Mouse (Mus musculus) heart, embryonic 16.5 days (tissue): ENCODE measurements around the gene Inhbb. TPM values are rescaled to one million over a fixed set of nuclear protein-coding genes. Genes with fewer than 3 reads are reported as not detected.

Experiments used
- ATAC-seq: fragments of 200-750 bp; cut with Nextera tagmentation; replicated peaks from 2 replicates; pipeline ENCODE4 v1.8.0; 2017; ENCODE audit warnings: moderate number of reproducible peaks; ENCODE audit not compliant: insufficient read depth, low FRiP score; ENCODE audit errors: extremely low read depth
- H3K27ac ChIP-seq: fragments of 300-500 bp; sonication (generic); 2 replicates; pipeline ENCODE4 v1.5.1; 2014; ENCODE audit warnings: mild to moderate bottlenecking, low read length, control low read depth, moderate library complexity
- H3K27me3 ChIP-seq: fragments of 300-500 bp; sonication (generic); 2 replicates; pipeline ENCODE4 v1.6.1; 2014; ENCODE audit warnings: low read length, mixed read lengths; ENCODE audit not compliant: control insufficient read depth, insufficient read depth
- H3K36me3 ChIP-seq: fragments of 300-500 bp; sonication (generic); 2 replicates; pipeline ENCODE4 v1.6.1; 2014; ENCODE audit not compliant: control insufficient read depth, insufficient read depth
- H3K4me1 ChIP-seq: fragments of 300-500 bp; sonication (generic); 2 replicates; pipeline ENCODE4 v1.6.1; 2014; ENCODE audit warnings: low read length, mixed read lengths; ENCODE audit not compliant: control insufficient read depth, insufficient read depth
- H3K4me2 ChIP-seq: fragments of 300-500 bp; sonication (generic); 2 replicates; pipeline ENCODE4 v1.6.1; 2014; ENCODE audit warnings: low read depth, mild to moderate bottlenecking, control low read depth, low read length
- H3K4me3 ChIP-seq: fragments of 300-500 bp; sonication (generic); 2 replicates; pipeline ENCODE4 v1.5.1; 2014; ENCODE audit warnings: mild to moderate bottlenecking, control low read depth, low read length
- H3K9ac ChIP-seq: fragments of 300-500 bp; sonication (generic); 2 replicates; pipeline ENCODE4 v1.6.1; 2014; ENCODE audit warnings: low read length, control low read depth
- H3K9me3 ChIP-seq: fragments of 300-500 bp; sonication (generic); replicated peaks from 2 replicates; pipeline ENCODE4 v1.6.1; 2016; ENCODE audit warnings: low read length; ENCODE audit not compliant: control insufficient read depth
- WGBS: fragments of 180-500 bp; shearing (Covaris S2); extraction: QIAGEN DNeasy Blood & Tissue Kit; methylation state at CpG from one replicate; pipeline ENCODE4 v1.1.7; 2014; 5-methylcytosine and 5-hydroxymethylcytosine counted together
- polyA plus RNA-seq: library from polyadenylated mRNA; unstranded; fragments of >200 nt; fragmentation: Nextera tagmentation; extraction: Ambion mirVana; gene quantifications from 2 replicates; pipeline ENCODE4 v1.2.1, GENCODE M21; 2015

The Inhbb gene
- polyA plus RNA-seq, 1 experiment from 2014 or later, result 0.46 TPM

DNA sequence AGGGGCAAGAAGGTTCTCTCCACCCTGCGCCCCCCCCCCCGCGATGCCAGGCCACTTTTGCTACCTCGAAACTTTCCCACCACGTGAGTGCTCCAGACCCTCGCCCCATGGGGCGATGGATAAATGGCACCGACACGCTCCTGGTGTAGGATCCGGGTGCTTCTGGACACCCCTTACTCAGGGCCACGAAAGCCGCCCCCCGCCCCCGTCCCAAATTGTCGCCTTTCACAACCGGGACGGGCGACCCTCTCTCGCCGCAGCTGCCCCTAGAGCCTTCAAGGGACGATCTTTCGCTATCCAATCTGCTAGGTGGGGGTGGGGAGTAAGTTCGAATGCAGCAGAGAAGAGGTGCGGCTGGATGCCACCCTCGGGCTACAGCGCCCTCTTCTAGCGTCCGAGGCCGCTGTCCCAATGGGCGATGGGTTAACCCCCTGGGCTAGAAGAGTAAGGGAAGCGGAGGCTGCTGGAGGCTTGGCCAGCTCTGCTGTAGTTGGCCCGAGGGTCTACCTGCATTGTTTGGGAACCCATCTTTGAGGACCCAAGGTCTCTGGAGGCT, 490 bp upstream of the Inhbb start:
- Histone ChIP-seq H3K4me3 (peak overlapping the region; percentile 78), H3K36me3 (no peaks in the 10 kb centered on the region), H3K27ac (no peak overlapping the region), H3K9ac (peak overlapping the region; percentile 69), H3K4me1 (peaks cover 16% of the 10 kb centered on the region), H3K9me3 (no peaks in the 10 kb centered on the region), H3K4me2 (peak overlapping the region; percentile 100), H3K27me3 (peaks cover 61% of the 10 kb centered on the region)
- no peak for ATAC-seq
- 1% methylated on average over 30 of the region's 32 CpGs for WGBS

- H3K9ac ChIP-seq, result peak overlapping the region; percentile 69
- H3K36me3 ChIP-seq, result no peaks in the 10 kb centered on the region
- ATAC-seq, result peak; percentile 63
- peak overlapping the region; percentile 78 for H3K4me3 ChIP-seq
- peaks cover 16% of the 10 kb centered on the region for H3K4me1 ChIP-seq
- peaks cover 73% of the 10 kb centered on the region for H3K27me3 ChIP-seq
- peak overlapping the region; percentile 100 for H3K4me2 ChIP-seq
- H3K27ac ChIP-seq, result no peak overlapping the region
- 0% methylated on average over 52 of the region's 78 CpGs for WGBS
- H3K9me3 ChIP-seq, result no peaks in the 10 kb centered on the region
These were observed 968 bp downstream of the Inhbb start for GRCm38 (mm10) chr1:119420984-119421575.

DNA sequence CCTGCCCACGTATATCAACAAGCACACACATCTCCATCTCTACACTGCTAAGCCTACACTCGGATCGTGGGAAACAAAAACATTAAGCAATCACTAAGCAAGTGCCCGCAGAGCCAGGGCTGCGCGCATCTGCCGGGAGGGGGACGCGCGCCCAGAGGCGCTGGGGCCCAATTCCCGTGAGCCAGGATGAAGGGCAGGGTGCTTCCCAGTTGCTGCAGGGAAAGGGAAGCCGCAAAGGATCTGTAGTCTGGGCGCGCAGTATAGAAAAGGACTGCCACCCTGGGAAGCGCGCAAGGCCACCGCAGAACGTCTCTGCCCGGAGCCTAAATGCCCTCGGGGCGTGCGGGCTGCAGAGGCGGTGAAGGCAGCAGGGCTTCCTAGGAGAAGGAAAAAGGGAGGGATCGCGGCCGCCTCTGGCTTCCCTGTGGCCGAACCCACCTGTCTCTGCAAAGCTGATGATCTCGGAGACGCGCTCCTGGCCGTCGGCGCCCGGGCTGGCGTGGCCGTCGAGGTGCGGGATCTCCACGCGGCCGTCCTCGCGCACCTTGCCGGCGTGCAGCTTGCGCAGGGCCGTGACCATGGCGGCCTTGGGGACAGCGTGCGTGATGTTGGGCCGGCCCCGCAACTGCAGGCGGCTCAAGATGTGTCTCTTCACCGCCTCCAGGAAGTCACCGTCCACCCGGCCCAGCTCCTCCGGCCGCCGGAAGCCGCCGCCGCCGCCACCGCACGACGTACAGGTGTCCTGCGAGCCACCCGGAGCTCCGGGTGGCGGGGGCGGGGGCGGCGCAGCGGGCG, 1.7 kb downstream of the Inhbb start:
- Histone ChIP-seq H3K4me1 (peaks cover 16% of the 10 kb centered on the region), H3K27me3 (peaks cover 73% of the 10 kb centered on the region), H3K36me3 (no peaks in the 10 kb centered on the region), H3K4me2 (peak overlapping the region; percentile 100), H3K27ac (no peak overlapping the region), H3K9me3 (no peaks in the 10 kb centered on the region), H3K4me3 (peak overlapping the region; percentile 78), H3K9ac (0 out of 2 replicates have a peak overlapping the region, but pooled peaks have one; percentile 21)
- ATAC-seq, result no peak
- WGBS, result 2% methylated on average over 74 of the region's 76 CpGs

GRCm38 (mm10) chr1:119419151-119420105, 2.6 kb downstream of the Inhbb start:
- peak overlapping the region; percentile 100 for H3K4me2 ChIP-seq
- no peak for ATAC-seq
- H3K27ac ChIP-seq, result no peak overlapping the region
- H3K27me3 ChIP-seq, result peaks cover 68% of the 10 kb centered on the region
- peak overlapping the region; percentile 78 for H3K4me3 ChIP-seq
- H3K36me3 ChIP-seq, result no peaks in the 10 kb centered on the region
- no peak overlapping the region for H3K9ac ChIP-seq
- no peaks in the 10 kb centered on the region for H3K9me3 ChIP-seq
- peaks cover 16% of the 10 kb centered on the region for H3K4me1 ChIP-seq
- 8% methylated on average over 29 of the region's 29 CpGs for WGBS

DNA sequence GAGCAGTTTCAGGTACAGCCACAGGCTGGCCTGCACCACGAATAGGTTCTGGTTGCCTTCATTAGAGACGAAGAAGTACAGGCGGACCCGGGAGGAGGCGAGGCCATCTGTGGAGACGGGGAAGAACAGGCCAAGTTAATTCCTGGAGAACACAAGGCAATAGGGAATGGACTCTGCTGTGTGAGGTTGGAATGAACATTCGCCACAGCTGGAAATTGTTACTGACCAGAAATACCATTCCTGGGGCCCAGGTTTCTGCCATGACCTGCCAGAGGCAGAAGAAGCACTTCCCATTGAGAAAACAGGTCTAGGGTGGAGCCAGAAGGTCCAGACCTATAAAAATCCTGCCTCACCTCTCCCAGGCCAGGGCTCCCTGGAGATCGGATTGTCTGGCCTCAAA, 4.1 kb downstream of the Inhbb start:
- no peaks in the 10 kb centered on the region for H3K36me3 ChIP-seq
- H3K9ac ChIP-seq, result no peak overlapping the region
- H3K4me2 ChIP-seq, result no peak overlapping the region
- H3K4me3 ChIP-seq, result no peak overlapping the region
- H3K27ac ChIP-seq, result no peak overlapping the region
- peaks cover 16% of the 10 kb centered on the region for H3K4me1 ChIP-seq
- H3K27me3 ChIP-seq, result peaks cover 55% of the 10 kb centered on the region
- ATAC-seq, result no peak
- H3K9me3 ChIP-seq, result no peaks in the 10 kb centered on the region
- WGBS, result 77% methylated on average over 8 of the region's 8 CpGs

- peaks cover 14% of the 10 kb centered on the region for H3K4me1 ChIP-seq
- H3K9ac ChIP-seq, result no peak overlapping the region
- no peak overlapping the region for H3K4me2 ChIP-seq
- 75% methylated on average over 20 of the region's 20 CpGs for WGBS
- H3K27ac ChIP-seq, result no peak overlapping the region
- no peaks in the 10 kb centered on the region for H3K9me3 ChIP-seq
- no peak for ATAC-seq
- H3K4me3 ChIP-seq, result no peak overlapping the region
- H3K36me3 ChIP-seq, result no peaks in the 10 kb centered on the region
- H3K27me3 ChIP-seq, result peaks cover 50% of the 10 kb centered on the region
These were observed 4.5 kb downstream of the Inhbb start for GRCm38 (mm10) chr1:119417542-119417941.

- ATAC-seq, result no peak
These were observed 5.4 kb downstream of the Inhbb start for GRCm38 (mm10) chr1:119416610-119417009.

DNA sequence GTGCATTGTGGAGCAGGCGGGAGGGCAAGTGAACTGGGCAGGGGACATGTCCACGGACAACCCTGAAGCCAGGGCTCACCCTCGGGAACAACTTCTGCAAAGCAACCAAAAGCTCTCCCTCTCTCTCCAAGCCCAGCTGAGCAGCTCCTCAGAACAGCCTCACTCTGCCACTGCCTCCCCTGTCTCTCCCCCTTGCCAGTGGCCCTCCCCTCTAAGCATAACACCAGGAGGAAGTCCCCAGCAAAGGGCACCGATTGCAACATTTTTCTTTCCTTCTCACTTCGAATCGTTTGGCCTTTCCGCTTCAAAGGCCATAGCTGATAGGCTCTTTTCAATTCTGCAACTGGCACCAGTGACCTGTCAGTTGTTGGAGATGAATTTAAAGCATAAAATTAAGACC, 5.9 kb downstream of the Inhbb start:
- no peak overlapping the region for H3K27ac ChIP-seq
- H3K9ac ChIP-seq, result no peak overlapping the region
- no peak for ATAC-seq
- no peak overlapping the region for H3K4me3 ChIP-seq
- H3K4me1 ChIP-seq, result peaks cover 9% of the 10 kb centered on the region
- no peaks in the 10 kb centered on the region for H3K9me3 ChIP-seq
- WGBS, result 55% methylated on average over 7 of the region's 7 CpGs
- no peak overlapping the region for H3K4me2 ChIP-seq
- H3K36me3 ChIP-seq, result no peaks in the 10 kb centered on the region
- peaks cover 48% of the 10 kb centered on the region for H3K27me3 ChIP-seq

More at GRCm38 (mm10) chr1:119416610-119417009, 5.4 kb downstream of the Inhbb start:
- Histone ChIP-seq H3K9me3 (no peaks in the 10 kb centered on the region), H3K4me1 (peaks cover 9% of the 10 kb centered on the region), H3K4me3 (no peak overlapping the region), H3K27me3 (peaks cover 45% of the 10 kb centered on the region), H3K36me3 (no peaks in the 10 kb centered on the region), H3K27ac (no peak overlapping the region), H3K4me2 (no peak overlapping the region), H3K9ac (no peak overlapping the region)
- WGBS, result 87% methylated on average over 8 of the region's 8 CpGs
